Mouse (Mus musculus): ENCODE measurements at regions not wholly inside any gene's neighbourhood (a gene's known extent, or its start where the extent isn't known, plus 50 kb on each side); places are given as distances from the start of the nearest gene placed in this dataset.

GRCm38 (mm10) chr2:125016946-125017345 lies 51.0 kb upstream of the Slc24a5 start:
- Histone ChIP-seq H3K9me3 (ENCODE audit: low read length) (no peaks in the 10 kb centered on the region), H3K27ac (ENCODE audit: low read depth) (no peak overlapping the region), H3K4me2 (ENCODE audit: low read depth, low read length) (no peak overlapping the region), H3K4me1 (ENCODE audit: insufficient read depth) (no peaks in the 10 kb centered on the region), H3K36me3 (replicated peaks; ENCODE audit: insufficient read depth, low read length) (no peaks in the 10 kb centered on the region), H3K4me3 (ENCODE audit: low read depth, low read length) (no peak overlapping the region), H3K27me3 (ENCODE audit: insufficient read depth, low read length) (no peaks in the 10 kb centered on the region), H3K9ac (replicated peaks) (no peak overlapping the region)
- ATAC-seq: no peak
- TF ChIP-seq EP300 (IDR thresholded peaks at IDR 0.05; ENCODE audit: low read depth) (no peak), CTCF (IDR thresholded peaks at IDR 0.05; ENCODE audit: low read depth) (no peak)
- WGBS (ENCODE audit: insufficient replicate concordance): 67% methylated on average over 1 of the region's 1 CpGs
- no peak for DNase-seq
